Mouse (Mus musculus) neural tube, embryonic 15.5 days (tissue): ENCODE measurements around the gene Cst8. TPM values are rescaled to one million over a fixed set of nuclear protein-coding genes. Genes with fewer than 3 reads are reported as not detected.
"Not testable (repeated sequence)": the region's sequence is repeated elsewhere in the genome, so short reads cannot be mapped to it uniquely, and the experiment has no call there.

Experiments used
- ATAC-seq: fragments of 200-750 bp; cut with Nextera tagmentation; 2 replicates; pipeline ENCODE4 v1.8.0; 2017; ENCODE audit warnings: mild to moderate bottlenecking, moderate TSS enrichment, moderate library complexity; ENCODE audit not compliant: low FRiP score
- H3K27ac ChIP-seq: fragments of 300-500 bp; sonication (generic); replicated peaks from 2 replicates; pipeline ENCODE4 v1.5.1; 2015; ENCODE audit warnings: mild to moderate bottlenecking, inconsistent platforms
- H3K27me3 ChIP-seq: fragments of 300-500 bp; sonication (generic); replicated peaks from 2 replicates; pipeline ENCODE4 v1.6.1; 2015; ENCODE audit warnings: inconsistent platforms
- H3K36me3 ChIP-seq: fragments of 300-500 bp; sonication (generic); 2 replicates; pipeline ENCODE4 v1.6.1; 2015; ENCODE audit warnings: inconsistent platforms
- H3K4me1 ChIP-seq: fragments of 300-500 bp; sonication (generic); 2 replicates; pipeline ENCODE4 v1.6.1; 2015; ENCODE audit warnings: inconsistent platforms
- H3K4me2 ChIP-seq: fragments of 300-500 bp; sonication (generic); 2 replicates; pipeline ENCODE4 v1.6.1; 2015; ENCODE audit warnings: inconsistent platforms, mild to moderate bottlenecking, moderate library complexity
- H3K4me3 ChIP-seq: fragments of 300-500 bp; sonication (generic); replicated peaks from 2 replicates; pipeline ENCODE4 v1.5.1; 2015; ENCODE audit warnings: mild to moderate bottlenecking, inconsistent platforms
- H3K9ac ChIP-seq: fragments of 300-500 bp; sonication (generic); replicated peaks from 2 replicates; pipeline ENCODE4 v1.6.1; 2015; ENCODE audit warnings: mild to moderate bottlenecking, inconsistent platforms
- H3K9me3 ChIP-seq: fragments of 300-500 bp; sonication (generic); replicated peaks from 2 replicates; pipeline ENCODE4 v1.6.1; 2016; ENCODE audit warnings: inconsistent platforms
- WGBS: fragments of 180-500 bp; shearing (Covaris S2); methylation state at CpG from one replicate; pipeline ENCODE4 v1.1.7; 2015; ENCODE audit warnings: mixed read lengths; 5-methylcytosine and 5-hydroxymethylcytosine counted together
- polyA plus RNA-seq: library from polyadenylated mRNA; unstranded; fragments of >200 nt; fragmentation: Nextera tagmentation; extraction: Ambion mirVana; gene quantifications from 2 replicates; pipeline ENCODE4 v1.2.1, GENCODE M21; 2015

Gene Cst8
- polyA plus RNA-seq, result not detected in 2 replicates

- Histone ChIP-seq H3K9ac (no peak within 1 kb of the TSS), H3K9me3 (no peaks in the 10 kb centered on the region), H3K4me1 (no peaks in the 10 kb centered on the region), H3K27me3 (no peaks in the 10 kb centered on the region), H3K4me3 (no peak within 1 kb of the TSS), H3K36me3 (no peaks in the 10 kb centered on the region), H3K4me2 (no peak within 1 kb of the TSS), H3K27ac (no peak within 1 kb of the TSS)
- 90% methylated on average over 1 of the region's 1 CpGs for whole genome bisulfite sequencing
- ATAC-seq, result no peak
Observed at GRCm38 (mm10) chr2:148798485-148798884, at the start of gene Cst8. Cst8 (plus strand) TSS chr2:148798785.

- H3K27me3 ChIP-seq, result no peaks in the 10 kb centered on the region
- no peaks in the 10 kb centered on the region for H3K36me3 ChIP-seq
- H3K27ac ChIP-seq, result no peak within 1 kb of the TSS
- no peaks in the 10 kb centered on the region for H3K4me1 ChIP-seq
- H3K9ac ChIP-seq, result no peak within 1 kb of the TSS
- no peak within 1 kb of the TSS for H3K4me2 ChIP-seq
- 81% methylated on average over 1 of the region's 1 CpGs for WGBS
- no peaks in the 10 kb centered on the region for H3K9me3 ChIP-seq
- H3K4me3 ChIP-seq, result no peak within 1 kb of the TSS
- no peak for ATAC-seq
Observed at GRCm38 (mm10) chr2:148750058-148750457, 48.5 kb upstream of the Cst8 start, which contains the start of gene Cstl1. Cstl1 (plus strand) TSS chr2:148750358.

GRCm38 (mm10) chr2:148751893-148752813 is 46.4 kb upstream of the Cst8 start:
- no peaks in the 10 kb centered on the region for H3K27me3 ChIP-seq
- H3K4me3 ChIP-seq, result peak overlapping the region; percentile 40
- no peaks in the 10 kb centered on the region for H3K36me3 ChIP-seq
- H3K27ac ChIP-seq, result no peak overlapping the region; the same call in 1 of the 2 replicates
- peak overlapping the region; percentile 53; the same call in 1 of the 2 replicates for H3K9ac ChIP-seq
- no peaks in the 10 kb centered on the region for H3K9me3 ChIP-seq
- peak; percentile 95 for ATAC-seq
- 18% methylated on average over 15 of the region's 15 CpGs for WGBS
- no peaks in the 10 kb centered on the region for H3K4me1 ChIP-seq
- H3K4me2 ChIP-seq, result peak overlapping the region; percentile 76

GRCm38 (mm10) chr2:148754310-148754846 is 44.2 kb upstream of the Cst8 start:
- Histone ChIP-seq H3K9ac (no peak overlapping the region), H3K36me3 (no peaks in the 10 kb centered on the region), H3K27ac (no peak overlapping the region), H3K27me3 (no peaks in the 10 kb centered on the region), H3K4me1 (no peaks in the 10 kb centered on the region), H3K4me3 (no peak overlapping the region), H3K4me2 (no peak overlapping the region), H3K9me3 (no peaks in the 10 kb centered on the region)
- ATAC-seq, result no peak
- 61% methylated on average over 1 of the region's 1 CpGs for WGBS

GRCm38 (mm10) chr2:148763648-148764388 is 34.8 kb upstream of the Cst8 start:
- Histone ChIP-seq H3K4me2 (no peak overlapping the region), H3K36me3 (no peaks in the 10 kb centered on the region), H3K4me1 (no peaks in the 10 kb centered on the region), H3K9ac (no peak overlapping the region), H3K4me3 (no peak overlapping the region), H3K9me3 (no peaks in the 10 kb centered on the region), H3K27me3 (no peaks in the 10 kb centered on the region), H3K27ac (no peak overlapping the region)
- WGBS, result 93% methylated on average over 1 of the region's 1 CpGs
- no peak for ATAC-seq

- not testable (repeated sequence) for H3K9ac ChIP-seq, H3K4me3 ChIP-seq, H3K9me3 ChIP-seq, ATAC-seq, H3K4me1 ChIP-seq, H3K36me3 ChIP-seq, H3K27me3 ChIP-seq, H3K4me2 ChIP-seq, H3K27ac ChIP-seq
- 85% methylated on average over 4 of the region's 4 CpGs for WGBS
Observed at GRCm38 (mm10) chr2:148771397-148771796, 27.2 kb upstream of the Cst8 start, which contains the start of gene Cst11. Cst11 (minus strand) TSS chr2:148771497.

GRCm38 (mm10) chr2:148781709-148782108 is 16.9 kb upstream of the Cst8 start, which contains the start of gene 8030411F24Rik:
8030411F24Rik (plus strand) TSS chr2:148782009.
- Histone ChIP-seq H3K36me3 (no peaks in the 10 kb centered on the region), H3K4me1 (no peaks in the 10 kb centered on the region), H3K4me3 (no peak within 1 kb of the TSS), H3K9me3 (no peaks in the 10 kb centered on the region), H3K27me3 (no peaks in the 10 kb centered on the region), H3K27ac (no peak within 1 kb of the TSS), H3K9ac (no peak within 1 kb of the TSS), H3K4me2 (no peak within 1 kb of the TSS)
- 40% methylated on average over 1 of the region's 1 CpGs for WGBS
- no peak for ATAC-seq

GRCm38 (mm10) chr2:148789142-148789541 is 9.4 kb upstream of the Cst8 start, which contains the start of gene Cst12:
Cst12 (plus strand) TSS chr2:148789361.
- Histone ChIP-seq H3K9ac (no peak within 1 kb of the TSS), H3K27me3 (no peaks in the 10 kb centered on the region), H3K4me3 (no peak within 1 kb of the TSS), H3K4me1 (no peaks in the 10 kb centered on the region), H3K36me3 (no peaks in the 10 kb centered on the region), H3K27ac (no peak within 1 kb of the TSS), H3K4me2 (no peak within 1 kb of the TSS), H3K9me3 (no peaks in the 10 kb centered on the region)
- no peak for ATAC-seq
- 92% methylated on average over 6 of the region's 6 CpGs for WGBS

GRCm38 (mm10) chr2:148801491-148801921 is 2.9 kb downstream of the Cst8 start:
- H3K27ac ChIP-seq, result no peak overlapping the region
- H3K4me2 ChIP-seq, result no peak overlapping the region
- ATAC-seq, result no peak
- no peaks in the 10 kb centered on the region for H3K4me1 ChIP-seq
- H3K36me3 ChIP-seq, result no peaks in the 10 kb centered on the region
- no peak overlapping the region for H3K9ac ChIP-seq
- no peak overlapping the region for H3K4me3 ChIP-seq
- no peaks in the 10 kb centered on the region for H3K9me3 ChIP-seq
- 75% methylated on average over 3 of the region's 3 CpGs for WGBS
- no peaks in the 10 kb centered on the region for H3K27me3 ChIP-seq

GRCm38 (mm10) chr2:148806696-148807095 is 8.1 kb downstream of the Cst8 start:
- ATAC-seq, result no peak
- Histone ChIP-seq H3K9ac (no peak overlapping the region), H3K4me2 (no peak overlapping the region), H3K4me3 (no peak overlapping the region), H3K9me3 (no peaks in the 10 kb centered on the region), H3K36me3 (no peaks in the 10 kb centered on the region), H3K27ac (no peak overlapping the region), H3K4me1 (no peaks in the 10 kb centered on the region), H3K27me3 (no peaks in the 10 kb centered on the region)
- WGBS, result 68% methylated on average over 6 of the region's 6 CpGs

- H3K9me3 ChIP-seq, result no peaks in the 10 kb centered on the region
- ATAC-seq, result no peak
- no peak within 1 kb of the TSS for H3K27ac ChIP-seq
- no peak within 1 kb of the TSS for H3K4me3 ChIP-seq
- no peaks in the 10 kb centered on the region for H3K36me3 ChIP-seq
- no peak within 1 kb of the TSS for H3K4me2 ChIP-seq
- H3K27me3 ChIP-seq, result no peaks in the 10 kb centered on the region
- no peak within 1 kb of the TSS for H3K9ac ChIP-seq
- no peaks in the 10 kb centered on the region for H3K4me1 ChIP-seq
Observed at GRCm38 (mm10) chr2:148819909-148820308, 21.3 kb downstream of the Cst8 start, which contains the start of gene Cst13. Cst13 (plus strand) TSS chr2:148820081.
